Mouse (Mus musculus) brain, embryonic 14.5 days (tissue): ENCODE results near the gene Lap3.

ENCODE experiments used
- CTCF ChIP-seq: fragments of 200-500 bp; IDR thresholded peaks from 2 replicates; pipeline ENCODE4 v1.5.1; 2012; ENCODE audit warnings: inconsistent platforms, mild to moderate bottlenecking, moderate library complexity, borderline replicate concordance; ENCODE audit not compliant: insufficient read depth, insufficient read length; ENCODE audit errors: extremely low read depth
- POLR2A ChIP-seq: fragments of 200-500 bp; IDR thresholded peaks from 2 replicates; pipeline ENCODE4 v1.6.1; 2012; ENCODE audit warnings: mild to moderate bottlenecking, inconsistent platforms, borderline replicate concordance; ENCODE audit not compliant: poor library complexity, insufficient read depth, insufficient read length, severe bottlenecking; ENCODE audit errors: extremely low read depth

DNA sequence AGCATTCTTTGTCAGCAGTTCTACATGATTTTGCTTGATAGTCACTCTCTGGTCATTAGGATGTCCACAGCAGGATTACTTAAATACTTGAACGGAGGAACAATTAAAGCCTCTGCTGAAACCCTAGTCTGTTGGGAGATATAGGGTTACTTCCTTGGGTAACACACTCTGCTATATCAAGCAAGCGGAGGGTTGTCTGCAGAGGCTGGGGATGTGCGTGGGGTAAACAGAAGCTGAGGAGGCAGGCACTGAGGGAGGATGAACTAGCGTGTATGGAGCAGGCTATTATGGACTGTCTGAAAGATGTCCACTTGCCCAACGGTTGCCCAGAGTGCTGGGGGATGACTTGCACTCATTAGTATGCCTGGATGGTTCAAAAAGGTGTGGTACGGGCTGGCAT lies 39.7 kb upstream of the Lap3 start, which contains the start of gene Clrn2:
- TF ChIP-seq CTCF (no peak), POLR2A (no peak)
